Mouse (Mus musculus) ES-E14 (cell line): ENCODE data around the gene Wee1.

Experiments used
- CHD2 ChIP-seq: IDR thresholded peaks from 2 replicates; pipeline ENCODE4 v1.6.1; 2014; ENCODE audit warnings: mild to moderate bottlenecking, low read depth, low read length, inconsistent platforms
- HCFC1 ChIP-seq: IDR thresholded peaks from 2 replicates; pipeline ENCODE4 v1.6.1; 2012; ENCODE audit warnings: low read length, inconsistent platforms, borderline replicate concordance; ENCODE audit not compliant: insufficient read depth
- MAFK ChIP-seq: IDR thresholded peaks from 2 replicates; pipeline ENCODE4 v1.6.1; 2014; ENCODE audit warnings: mild to moderate bottlenecking, low read depth, low read length, inconsistent platforms; ENCODE audit not compliant: insufficient read depth
- ZC3H11A ChIP-seq: IDR thresholded peaks from 2 replicates; pipeline ENCODE4 v1.6.1; 2012; ENCODE audit warnings: low read depth, mild to moderate bottlenecking, inconsistent platforms, low read length, borderline replicate concordance
- ZNF384 ChIP-seq: IDR thresholded peaks from 2 replicates; pipeline ENCODE4 v1.6.1; 2012; ENCODE audit warnings: low read depth, low read length, inconsistent platforms

GRCm38 (mm10) chr7:110128566-110128965, 6.7 kb downstream of the Wee1 start:
- TF ChIP-seq MAFK (no peak), ZC3H11A (no peak), ZNF384 (no peak), CHD2 (no peak), HCFC1 (no peak)
